Mouse (Mus musculus) hindbrain, embryonic 16.5 days (tissue): ENCODE data around the gene Ykt6. TPM values are rescaled to one million over a fixed set of nuclear protein-coding genes. Genes with fewer than 3 reads are reported as not detected.

Source experiments
- polyA plus RNA-seq: library from polyadenylated mRNA; unstranded; fragments of >200 nt; fragmentation: Nextera tagmentation; extraction: Ambion mirVana; gene quantifications from 2 replicates; pipeline ENCODE4 v1.2.1, GENCODE M21; 2015

Gene Ykt6
- polyA plus RNA-seq, 1 experiment from 2014 or later, result 98.9 TPM

Other genes with a start within 250 kb of the Ykt6 start
- gene Mrps24, start 240.0 kb upstream of the Ykt6 start, polyA plus RNA-seq, result 182 and 207 TPM in 2 replicates
- 35.6 and 36.7 TPM in 2 replicates for gene Urgcp, start 193.3 kb upstream of the Ykt6 start, polyA plus RNA-seq
- gene Dbnl, start 167.2 kb upstream of the Ykt6 start, polyA plus RNA-seq, result 148 and 150 TPM in 2 replicates
- 3.3 and 13.6 TPM in 2 replicates for gene Pgam2, start 152.0 kb upstream of the Ykt6 start, polyA plus RNA-seq
- gene Polm, start 117.7 kb upstream of the Ykt6 start, polyA plus RNA-seq, result 5.5 and 6.1 TPM in 2 replicates
- gene Aebp1, start 93.7 kb upstream of the Ykt6 start, polyA plus RNA-seq, result 27.4 and 35.8 TPM in 2 replicates
- 59.6 and 62.5 TPM in 2 replicates for gene Pold2, start 77.4 kb upstream of the Ykt6 start, polyA plus RNA-seq
- gene Myl7, start 56.9 kb upstream of the Ykt6 start, polyA plus RNA-seq, result 0.49 TPM in 1 of 2 replicates, not detected in the other
- gene Gck, start 5.6 kb upstream of the Ykt6 start, polyA plus RNA-seq, result 5.7 and 6.6 TPM in 2 replicates
- gene Camk2b, start 110.7 kb downstream of the Ykt6 start, polyA plus RNA-seq, result 138 and 140 TPM in 2 replicates
- gene A730071L15Rik, start 244.3 kb downstream of the Ykt6 start, polyA plus RNA-seq, result 0.71 and 0.81 TPM in 2 replicates
- gene Nudcd3, start 244.7 kb downstream of the Ykt6 start, polyA plus RNA-seq, result 71.5 and 71.9 TPM in 2 replicates